Mouse (Mus musculus) induced T-regulatory cell, adult 2 months (primary cell): Measurements from ENCODE around the gene Cdsn.
"Not testable (repeated sequence)": the region's sequence is repeated elsewhere in the genome, so short reads cannot be mapped to it uniquely, and the experiment has no call there.

Experiments used
- DNase-seq: peaks from one replicate; pipeline ENCODE4 v3.0.0-alpha.2; 2012; ENCODE audit warnings: low read depth

Cdsn gene

GRCm38 (mm10) chr17:35551881-35552414 lies at the start of gene Cdsn:
TSS of gene Cdsn (plus strand) at chr17:35552128.
- no peak for DNase-seq

- DNase-seq: no peak
These were observed 49.7 kb upstream of the Cdsn start for GRCm38 (mm10) chr17:35502226-35502625.

- DNase-seq: no peak
These were observed 49.2 kb upstream of the Cdsn start for GRCm38 (mm10) chr17:35502762-35503161.

DNA sequence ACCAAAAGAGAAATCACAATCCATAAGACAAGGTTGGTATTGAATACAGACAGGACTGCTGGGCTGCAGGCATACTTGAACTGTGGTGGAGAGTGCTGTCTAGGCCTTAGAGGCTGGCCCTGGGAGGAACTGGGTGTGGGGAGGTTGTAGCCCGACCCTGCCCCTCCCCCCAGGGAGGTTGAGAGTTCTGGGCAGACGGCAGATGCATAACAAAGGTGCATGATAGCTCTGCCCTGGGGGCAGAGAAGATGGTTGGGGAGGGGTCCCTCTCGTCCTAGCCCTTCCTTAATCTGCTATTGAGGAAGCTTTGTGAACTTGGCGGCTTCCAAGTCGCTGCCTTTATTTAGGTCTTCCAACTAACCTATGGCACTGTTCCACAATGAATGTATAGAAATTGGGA lies 48.1 kb upstream of the Cdsn start:
- DNase-seq: no peak

DNA sequence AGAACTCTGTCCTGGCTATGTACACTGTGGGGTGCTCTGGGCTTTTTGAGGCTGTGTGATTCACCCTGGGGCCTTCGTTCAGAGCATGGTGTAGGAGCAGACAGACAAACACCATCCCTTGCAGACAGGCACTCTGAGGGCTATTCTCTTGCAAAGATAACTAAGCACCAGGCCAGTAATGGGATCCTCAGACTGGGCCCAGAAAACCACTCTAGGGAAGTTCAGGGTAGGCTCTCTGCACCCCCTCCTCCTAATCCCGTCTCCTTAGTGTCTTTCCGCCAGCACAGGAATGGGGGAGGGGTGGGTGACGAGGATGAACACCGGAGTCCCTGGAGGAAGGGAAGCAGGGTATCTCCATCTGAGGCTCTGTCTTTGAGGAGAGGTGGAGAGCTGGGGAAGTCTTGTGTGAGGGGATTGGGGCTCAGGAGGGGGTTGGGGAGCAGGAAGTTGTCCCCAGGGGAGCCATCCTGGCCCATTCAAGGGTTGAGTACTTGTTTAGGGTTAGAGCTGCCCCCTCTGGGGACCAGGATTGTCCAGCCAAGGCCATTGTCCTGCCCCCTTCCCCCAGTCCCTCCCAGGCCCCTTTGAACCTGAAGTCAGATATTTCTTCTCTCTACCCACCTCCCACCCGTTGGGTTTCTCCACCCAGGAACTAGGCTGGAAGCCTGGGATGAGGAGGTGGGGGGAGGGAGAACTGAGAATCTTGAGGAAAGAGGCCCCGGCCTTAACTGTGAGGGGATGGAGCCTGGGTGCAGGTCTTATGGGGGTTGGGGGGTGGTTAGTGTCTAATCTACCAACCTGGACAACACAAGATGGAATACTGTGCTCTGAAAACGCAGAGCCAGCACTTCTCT lies 47.1 kb upstream of the Cdsn start:
- DNase-seq: no peak

- DNase-seq: no peak
These were observed 46.2 kb upstream of the Cdsn start, which contains the start of gene Pou5f1 for GRCm38 (mm10) chr17:35505776-35506175. TSS of gene Pou5f1 (plus strand) at chr17:35506018.

DNA sequence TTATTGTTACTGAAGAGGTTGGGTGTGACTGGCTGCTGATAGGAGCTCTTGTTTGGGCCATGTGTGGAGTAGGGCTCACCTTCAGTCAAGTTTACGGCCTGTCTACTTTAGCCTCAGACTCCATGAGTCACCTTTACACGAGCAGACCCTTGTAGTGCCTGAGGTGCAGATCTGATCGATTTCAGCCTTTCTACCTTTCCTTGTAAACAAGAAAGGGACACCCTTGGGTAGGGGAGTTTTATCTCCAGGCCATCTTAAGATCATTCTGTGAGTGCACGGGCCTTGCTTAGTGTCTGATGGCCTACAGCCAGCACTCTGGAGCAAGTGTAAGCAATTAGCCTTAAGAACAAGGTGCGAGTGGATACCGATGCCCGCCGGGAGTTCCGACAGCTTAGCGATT lies 45.0 kb upstream of the Cdsn start:
- DNase-seq: no peak

GRCm38 (mm10) chr17:35507556-35508260 lies 44.2 kb upstream of the Cdsn start:
- DNase-seq: peak; percentile 52

DNA sequence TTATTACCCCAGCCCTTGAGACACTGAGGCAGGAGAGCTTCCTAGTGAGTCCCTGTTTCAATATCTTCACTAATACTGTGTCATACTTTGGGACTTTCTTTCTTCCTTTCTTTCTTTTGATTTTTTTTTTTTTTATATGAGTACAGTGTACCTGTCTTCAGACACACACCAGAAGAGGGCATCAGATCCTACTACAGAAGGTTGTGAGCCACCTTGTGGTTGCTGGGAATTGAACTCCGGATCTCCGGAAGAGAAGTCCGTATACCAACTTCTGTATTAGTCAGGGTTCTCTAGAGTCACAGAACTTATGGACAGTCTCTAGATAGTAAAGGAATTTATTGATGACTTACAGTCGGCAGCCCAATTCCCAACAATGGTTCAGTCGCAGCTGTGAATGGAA lies 43.6 kb upstream of the Cdsn start:
- DNase-seq: not testable (repeated sequence)

- peak; percentile 72 for DNase-seq
These were observed 42.6 kb upstream of the Cdsn start for GRCm38 (mm10) chr17:35509284-35509683.

DNA sequence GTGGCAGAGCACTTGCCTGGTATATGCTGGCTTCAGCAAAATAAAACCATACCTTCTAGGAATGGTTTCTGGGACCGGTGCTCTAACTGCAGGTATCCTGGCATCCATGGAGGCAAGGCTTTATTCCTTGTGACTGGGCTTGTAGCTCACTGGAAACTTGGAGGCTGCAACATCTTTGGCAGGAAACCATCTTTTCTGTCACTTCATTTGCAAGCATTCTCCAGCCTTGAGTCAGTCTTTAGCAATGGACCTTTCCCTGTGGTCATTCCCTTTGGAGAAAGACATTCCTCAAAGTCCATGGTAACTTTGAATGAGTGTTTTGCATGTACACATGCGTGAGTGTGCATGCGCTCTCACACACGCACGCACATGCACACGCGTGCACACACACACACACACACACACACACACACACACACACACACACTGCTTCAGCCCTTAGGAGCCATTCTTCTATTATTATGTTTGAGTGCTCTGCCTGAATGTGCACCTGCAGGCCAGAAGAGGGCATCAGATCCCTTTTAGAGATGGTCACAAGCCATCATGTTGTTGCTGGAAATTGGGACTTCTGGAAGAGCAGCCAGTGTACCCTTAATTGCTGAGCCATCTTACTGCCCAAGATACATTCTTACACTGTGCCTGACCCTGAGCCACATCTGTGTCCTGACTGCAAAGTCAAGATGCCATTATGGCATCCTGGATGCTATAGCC lies 38.9 kb upstream of the Cdsn start:
- DNase-seq: peak; percentile 46

- peak; percentile 90 for DNase-seq
These were observed 38.0 kb upstream of the Cdsn start for GRCm38 (mm10) chr17:35513886-35514285.

DNA sequence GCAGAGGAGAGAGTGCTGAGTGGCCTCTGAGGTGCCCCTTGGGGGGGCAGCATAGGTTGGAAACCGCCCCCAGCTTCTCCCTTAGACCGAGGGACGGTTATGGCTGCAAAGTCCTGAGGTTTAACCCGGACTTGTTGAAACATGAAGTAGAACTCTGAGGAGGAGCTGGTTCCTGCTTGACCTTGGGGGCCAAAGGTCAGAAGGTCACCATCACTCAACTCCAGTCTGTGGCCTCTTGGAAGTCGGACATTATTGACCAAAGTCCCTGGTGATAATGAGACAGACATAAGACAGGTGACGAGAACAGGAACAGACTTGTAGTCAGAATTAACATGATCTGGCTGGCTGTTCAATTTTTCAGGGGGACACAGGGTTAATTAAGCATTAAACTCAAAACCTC lies 37.2 kb upstream of the Cdsn start:
- DNase-seq: no peak

DNA sequence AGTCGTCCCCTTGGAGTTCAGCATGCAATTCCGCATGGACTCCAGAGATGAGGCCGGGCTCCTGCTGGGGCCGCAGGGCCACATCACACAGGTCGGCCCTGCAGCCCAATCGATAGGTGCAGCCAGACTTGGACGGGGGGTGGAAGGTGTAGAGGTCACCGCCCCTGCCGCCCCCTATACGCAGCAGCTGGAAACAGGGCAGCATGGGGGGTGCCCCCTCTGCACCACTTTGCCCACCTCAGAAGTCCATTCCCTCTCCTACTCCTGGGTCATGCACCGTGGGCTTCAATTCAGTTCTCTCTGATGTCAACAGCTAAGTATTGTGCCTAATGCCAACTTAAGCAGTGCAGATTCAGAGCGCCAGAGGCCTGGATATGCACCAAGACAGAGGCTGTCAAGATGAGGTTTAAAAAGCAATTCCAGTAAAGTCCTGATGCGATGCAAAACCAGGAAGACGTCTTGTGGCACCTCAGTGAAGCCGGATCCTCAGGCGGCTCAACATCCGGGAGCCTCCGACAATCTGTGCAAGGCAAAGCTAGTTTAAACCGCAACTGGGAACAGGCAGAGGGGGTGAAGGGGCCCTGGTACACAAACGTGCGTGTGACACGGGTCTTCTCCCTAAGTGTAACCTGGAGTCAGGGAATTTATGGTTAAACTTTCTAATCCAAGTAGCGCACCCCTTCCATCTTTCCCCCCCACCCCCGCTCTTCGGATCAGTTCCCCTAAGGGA lies 35.9 kb upstream of the Cdsn start:
- DNase-seq: peak; percentile 73

- DNase-seq: peak; percentile 97
These were observed 35.1 kb upstream of the Cdsn start, which contains the start of the genes Tcf19 and Cchcr1 for GRCm38 (mm10) chr17:35516652-35517500. TSS of gene Tcf19 (minus strand) at chr17:35516824. TSS of gene Cchcr1 (plus strand) at chr17:35517100.

DNA sequence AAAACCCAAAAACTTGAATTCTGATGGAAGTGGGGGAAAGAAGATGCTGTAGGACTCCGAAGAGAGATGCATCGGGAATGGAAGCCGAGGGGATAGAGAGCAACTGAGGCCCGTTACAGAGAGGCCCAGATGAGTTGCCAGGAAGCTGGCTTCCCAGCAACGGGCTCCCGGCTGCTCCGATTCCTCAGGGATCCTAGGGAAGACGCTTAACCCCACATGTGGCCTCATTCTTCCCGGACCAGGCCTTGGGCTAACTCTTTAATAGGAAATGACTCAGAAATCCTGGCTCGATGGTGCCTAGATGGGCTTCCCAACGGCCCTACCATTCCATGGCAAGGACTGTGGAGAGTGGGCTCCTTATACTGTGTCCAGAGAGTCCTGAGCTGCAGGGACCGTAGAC lies 34.4 kb upstream of the Cdsn start:
- DNase-seq: no peak

DNA sequence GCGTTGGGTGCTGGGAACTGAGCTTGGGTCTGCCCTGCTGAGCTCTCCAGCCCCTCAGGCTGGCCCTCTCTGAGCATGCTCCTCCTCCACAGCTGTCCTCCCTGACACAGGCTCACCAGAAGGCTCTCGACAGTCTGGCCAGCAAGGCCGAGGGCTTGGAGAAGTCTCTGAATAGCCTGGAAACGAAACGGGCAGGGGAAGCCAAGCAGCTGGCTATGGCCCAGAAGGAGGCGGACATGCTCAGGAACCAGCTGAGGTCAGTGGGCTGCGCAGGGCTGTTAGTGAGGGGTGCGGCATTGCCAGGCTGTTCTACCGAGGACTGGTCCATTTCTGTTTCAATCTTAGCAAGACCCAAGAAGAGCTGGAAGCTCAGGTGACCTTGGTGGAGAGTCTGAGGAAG lies 27.6 kb upstream of the Cdsn start:
- DNase-seq: no peak

DNA sequence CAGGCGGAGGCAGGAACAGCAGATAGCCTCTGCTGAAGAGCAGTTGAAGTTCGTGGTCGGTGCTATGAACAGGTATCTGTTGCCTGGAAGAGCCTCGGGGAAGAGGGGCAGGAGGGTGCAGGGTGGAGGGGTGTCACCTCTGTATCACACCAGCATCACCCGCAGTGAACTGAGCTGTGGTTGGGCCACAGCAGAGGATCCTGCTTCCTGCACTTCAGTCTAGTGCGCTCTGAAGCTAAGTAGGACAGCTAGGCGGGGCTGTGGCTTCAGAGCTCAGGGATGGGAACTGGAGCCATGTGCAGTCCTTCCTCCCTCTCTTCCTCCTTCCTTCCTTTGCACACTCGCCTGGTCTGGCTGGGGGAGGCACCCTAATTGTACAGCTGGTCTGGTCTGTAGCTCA lies 25.3 kb upstream of the Cdsn start:
- DNase-seq: no peak

DNA sequence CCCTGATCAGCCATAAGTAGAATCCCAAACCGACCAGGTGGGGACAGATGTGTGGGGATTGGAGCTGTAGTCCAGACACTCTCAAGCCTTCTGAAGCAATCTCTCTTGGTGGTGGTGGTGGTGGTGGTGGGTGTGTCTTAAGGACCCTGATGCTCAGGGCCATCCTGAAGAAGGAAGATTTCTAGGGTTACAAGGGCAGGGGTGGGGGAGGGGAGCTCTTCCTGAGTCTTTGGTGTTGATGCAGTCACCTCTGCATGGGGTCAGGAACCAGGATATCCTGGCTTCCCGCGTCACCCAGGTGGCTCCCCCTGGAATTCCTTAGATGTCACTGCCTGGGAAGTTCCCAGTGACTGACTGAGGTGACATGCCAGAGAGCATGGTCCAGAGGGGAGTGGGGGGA lies 19.6 kb upstream of the Cdsn start:
- no peak for DNase-seq

DNA sequence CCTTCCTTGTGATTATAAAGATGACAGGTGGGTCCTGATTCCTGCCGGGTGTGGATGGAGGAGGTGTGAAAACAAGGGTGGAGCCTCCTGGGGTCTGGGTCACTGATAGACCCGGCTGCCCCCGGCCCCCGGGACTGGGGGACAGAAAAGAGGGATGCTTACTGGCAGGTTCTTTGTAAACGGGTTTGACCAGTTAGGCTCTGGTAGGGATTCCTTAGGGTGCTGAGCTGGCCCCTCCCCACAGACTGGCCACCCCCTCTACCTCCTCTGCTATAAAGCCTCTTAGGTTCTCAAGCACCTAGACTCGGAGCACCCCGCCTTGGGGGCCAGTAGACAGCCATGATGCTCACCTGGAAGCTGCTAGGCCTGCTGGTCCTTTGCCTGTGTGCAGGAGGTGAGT lies 19.0 kb upstream of the Cdsn start, which contains the start of gene Psors1c2:
Gene Psors1c2 (plus strand): TSS at position 301 of the 400 bp plus-strand sequence.
- no peak for DNase-seq

DNA sequence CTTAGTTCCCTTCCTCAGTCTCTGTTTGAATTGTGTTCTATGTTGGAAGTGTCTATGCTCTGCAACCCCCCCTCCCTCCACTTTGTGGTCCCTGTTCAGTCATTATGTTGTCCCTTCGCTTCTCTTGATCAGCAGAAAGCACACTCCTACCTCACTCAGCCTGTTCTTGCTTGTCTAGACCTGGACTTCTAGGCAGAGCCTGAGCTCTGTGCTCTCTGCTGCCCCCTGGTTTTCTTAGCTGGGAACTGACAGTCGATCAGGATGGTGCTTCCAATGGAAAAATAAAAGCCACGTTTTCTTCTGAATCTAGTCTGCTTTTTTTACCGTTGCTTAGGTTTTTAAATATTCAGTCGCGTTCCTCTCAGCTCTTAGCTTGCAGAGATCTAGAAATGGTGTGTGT lies 17.6 kb upstream of the Cdsn start:
- DNase-seq: peak; percentile 85
